Mouse (Mus musculus) lung, postnatal 0 days (tissue): ENCODE measurements at regions not wholly inside any gene's neighbourhood (a gene's known extent, or its start where the extent isn't known, plus 50 kb on each side); places are given as distances from the start of the nearest gene placed in this dataset.
"Not testable (repeated sequence)": the region's sequence is repeated elsewhere in the genome, so short reads cannot be mapped to it uniquely, and the experiment has no call there.

Experiments used
- ATAC-seq: fragments of 200-750 bp; cut with Nextera tagmentation; 2 replicates; pipeline ENCODE4 v1.8.0; 2017; ENCODE audit warnings: moderate library complexity
- DNase-seq: peaks from one replicate; pipeline ENCODE4 v3.0.0-alpha.2; 2016; ENCODE audit warnings: low spot score
- H3K27ac ChIP-seq: fragments of 300-500 bp; sonication (generic); 2 replicates; pipeline ENCODE4 v1.5.1; 2014; ENCODE audit warnings: antibody characterized with exemption, mild to moderate bottlenecking, low read length, mixed read lengths
- H3K27me3 ChIP-seq: fragments of 300-500 bp; sonication (generic); replicated peaks from 2 replicates; pipeline ENCODE4 v1.6.1; 2014; ENCODE audit warnings: low read length, mixed read lengths; ENCODE audit not compliant: insufficient read depth
- H3K36me3 ChIP-seq: fragments of 300-500 bp; sonication (generic); 2 replicates; pipeline ENCODE4 v1.6.1; 2014; ENCODE audit warnings: low read length, mixed read lengths; ENCODE audit not compliant: insufficient read depth
- H3K4me1 ChIP-seq: fragments of 300-500 bp; sonication (generic); 2 replicates; pipeline ENCODE4 v1.6.1; 2014; ENCODE audit warnings: antibody characterized with exemption, low read depth, low read length, mixed read lengths; ENCODE audit not compliant: insufficient read depth
- H3K4me2 ChIP-seq: fragments of 300-500 bp; sonication (generic); replicated peaks from 2 replicates; pipeline ENCODE4 v1.6.1; 2014; ENCODE audit warnings: low read depth, mild to moderate bottlenecking, low read length, moderate library complexity, mixed read lengths
- H3K4me3 ChIP-seq: fragments of 300-500 bp; sonication (generic); 2 replicates; pipeline ENCODE4 v1.5.1; 2014; ENCODE audit warnings: low read depth, low read length
- H3K9ac ChIP-seq: fragments of 300-500 bp; sonication (generic); replicated peaks from 2 replicates; pipeline ENCODE4 v1.6.1; 2014; ENCODE audit warnings: low read depth, mild to moderate bottlenecking
- H3K9me3 ChIP-seq: fragments of 300-500 bp; sonication (generic); 2 replicates; pipeline ENCODE4 v1.6.1; 2016; ENCODE audit warnings: low read length, mixed read lengths
- CTCF ChIP-seq: IDR thresholded peaks from 2 replicates; pipeline ENCODE4 v1.5.1; 2016; ENCODE audit warnings: antibody characterized with exemption, mild to moderate bottlenecking
- EP300 ChIP-seq: IDR thresholded peaks from 2 replicates; pipeline ENCODE4 v1.6.1; 2016; ENCODE audit warnings: antibody characterized with exemption, mild to moderate bottlenecking, control low read depth
- WGBS: fragments of 180-500 bp; shearing (Covaris S2); extraction: QIAGEN DNeasy Blood & Tissue Kit; methylation state at CpG from one replicate; pipeline ENCODE4 v1.1.7; 2014; 5-methylcytosine and 5-hydroxymethylcytosine counted together

GRCm38 (mm10) chr16:49407956-49408795 is 290.9 kb upstream of the Ift57 start:
- DNase-seq, result no peak
- H3K27me3 ChIP-seq, result no peaks in the 10 kb centered on the region
- no peak overlapping the region for H3K9ac ChIP-seq
- WGBS, result 44% methylated on average over 16 of the region's 16 CpGs
- no peaks in the 10 kb centered on the region for H3K4me1 ChIP-seq
- no peaks in the 10 kb centered on the region for H3K9me3 ChIP-seq
- H3K4me3 ChIP-seq, result no peak overlapping the region
- no peak overlapping the region for H3K27ac ChIP-seq
- TF ChIP-seq EP300, result no peak
- TF ChIP-seq CTCF, result no peak
- no peak overlapping the region for H3K4me2 ChIP-seq
- no peaks in the 10 kb centered on the region for H3K36me3 ChIP-seq
- ATAC-seq, result no peak

- no peaks in the 10 kb centered on the region for H3K9me3 ChIP-seq
- TF ChIP-seq CTCF, result no peak
- no peak for TF ChIP-seq EP300
- H3K36me3 ChIP-seq, result no peaks in the 10 kb centered on the region
- no peak overlapping the region for H3K4me2 ChIP-seq
- 90% methylated on average over 4 of the region's 4 CpGs for WGBS
- H3K27me3 ChIP-seq, result no peaks in the 10 kb centered on the region
- ATAC-seq, result no peak
- no peaks in the 10 kb centered on the region for H3K4me1 ChIP-seq
- DNase-seq, result no peak
- H3K27ac ChIP-seq, result no peak overlapping the region
- H3K9ac ChIP-seq, result no peak overlapping the region
- H3K4me3 ChIP-seq, result no peak overlapping the region
Measured at GRCm38 (mm10) chr16:49409235-49409634, 289.8 kb upstream of the Ift57 start.

- Histone ChIP-seq H3K27ac (no peak overlapping the region), H3K9ac (no peak overlapping the region), H3K4me1 (no peaks in the 10 kb centered on the region), H3K4me2 (no peak overlapping the region), H3K4me3 (no peak overlapping the region), H3K36me3 (no peaks in the 10 kb centered on the region), H3K27me3 (no peaks in the 10 kb centered on the region), H3K9me3 (no peaks in the 10 kb centered on the region)
- ATAC-seq, result no peak
- TF ChIP-seq EP300 (no peak), CTCF (no peak)
- DNase-seq, result no peak
- WGBS, result 94% methylated on average over 1 of the region's 1 CpGs
Measured at GRCm38 (mm10) chr16:49430296-49430695, 268.7 kb upstream of the Ift57 start.

- no peak overlapping the region for H3K9ac ChIP-seq
- ATAC-seq (no peak), DNase-seq (no peak)
- no peak overlapping the region for H3K27ac ChIP-seq
- no peak overlapping the region for H3K4me3 ChIP-seq
- H3K27me3 ChIP-seq, result no peaks in the 10 kb centered on the region
- WGBS, result 45% methylated on average over 2 of the region's 2 CpGs
- no peaks in the 10 kb centered on the region for H3K4me1 ChIP-seq
- H3K9me3 ChIP-seq, result no peaks in the 10 kb centered on the region
- no peak overlapping the region for H3K4me2 ChIP-seq
- TF ChIP-seq CTCF (no peak), EP300 (no peak)
- H3K36me3 ChIP-seq, result no peaks in the 10 kb centered on the region
Measured at GRCm38 (mm10) chr16:49431902-49432301, 267.1 kb upstream of the Ift57 start.

- no peak for DNase-seq
- no peaks in the 10 kb centered on the region for H3K36me3 ChIP-seq
- WGBS, result 64% methylated on average over 1 of the region's 1 CpGs
- no peaks in the 10 kb centered on the region for H3K9me3 ChIP-seq
- H3K27ac ChIP-seq, result no peak overlapping the region
- H3K4me1 ChIP-seq, result no peaks in the 10 kb centered on the region
- no peak for ATAC-seq
- no peak overlapping the region for H3K4me3 ChIP-seq
- TF ChIP-seq CTCF, result peak; percentile 51
- no peak for TF ChIP-seq EP300
- no peak overlapping the region for H3K4me2 ChIP-seq
- no peak overlapping the region for H3K9ac ChIP-seq
- no peaks in the 10 kb centered on the region for H3K27me3 ChIP-seq
Measured at GRCm38 (mm10) chr16:49441225-49441624, 257.8 kb upstream of the Ift57 start.

GRCm38 (mm10) chr16:49447356-49447755 is 251.7 kb upstream of the Ift57 start:
- H3K9me3 ChIP-seq, H3K4me1 ChIP-seq, ATAC-seq, H3K27me3 ChIP-seq, H3K9ac ChIP-seq, H3K4me2 ChIP-seq, H3K36me3 ChIP-seq, DNase-seq, H3K4me3 ChIP-seq, H3K27ac ChIP-seq: not testable (repeated sequence)
- 96% methylated on average over 8 of the region's 9 CpGs for WGBS

- DNase-seq, result no peak
- 82% methylated on average over 8 of the region's 8 CpGs for WGBS
- no peak for TF ChIP-seq EP300
- no peak for TF ChIP-seq CTCF
Measured at GRCm38 (mm10) chr16:49493881-49494280, 205.2 kb upstream of the Ift57 start.

More at GRCm38 (mm10) chr16:49493881-49494280, 205.2 kb upstream of the Ift57 start:
- Histone ChIP-seq H3K4me2 (no peak overlapping the region), H3K9me3 (no peaks in the 10 kb centered on the region), H3K9ac (no peak overlapping the region), H3K4me3 (no peak overlapping the region), H3K27ac (no peak overlapping the region), H3K27me3 (no peaks in the 10 kb centered on the region), H3K4me1 (no peaks in the 10 kb centered on the region), H3K36me3 (no peaks in the 10 kb centered on the region)
- ATAC-seq, result no peak
